Mouse (Mus musculus) c-Kit-positive CD71-negative TER-119-negative erythroid progenitor cells, embryonic 14.5 days (primary cell): ENCODE measurements at regions not wholly inside any gene's neighbourhood (a gene's known extent, or its start where the extent isn't known, plus 50 kb on each side); places are given as distances from the start of the nearest gene placed in this dataset.

Source experiments
- DNase-seq: peaks from one replicate; pipeline ENCODE4 v3.0.0-alpha.2; 2013; ENCODE audit warnings: low read depth

- no peak for DNase-seq
Measured at GRCm38 (mm10) chr8:75353786-75354185, 52.6 kb downstream of the Gm10358 start.

- no peak for DNase-seq
Measured at GRCm38 (mm10) chr8:75350141-75350540, 56.2 kb downstream of the Gm10358 start.

- no peak for DNase-seq
Measured at GRCm38 (mm10) chr8:75348047-75348446, 58.3 kb downstream of the Gm10358 start.

- DNase-seq, result no peak
Measured at GRCm38 (mm10) chr8:75320614-75321013, 85.8 kb downstream of the Gm10358 start.

GRCm38 (mm10) chr8:75318526-75318925 lies 87.9 kb downstream of the Gm10358 start:
- no peak for DNase-seq

- peak; percentile 8 for DNase-seq
Measured at GRCm38 (mm10) chr8:75315886-75316285, 90.5 kb downstream of the Gm10358 start.

GRCm38 (mm10) chr8:75309463-75309862 lies 95.7 kb downstream of the Rasd2 start:
- DNase-seq, result no peak

- DNase-seq, result no peak
Measured at GRCm38 (mm10) chr8:75291921-75292320, 78.2 kb downstream of the Rasd2 start.

GRCm38 (mm10) chr8:75289933-75290332 lies 76.2 kb downstream of the Rasd2 start:
- no peak for DNase-seq
